Mouse (Mus musculus) small intestine, adult 2 months (tissue): ENCODE measurements around the gene Olfr181.

Experiments
- CTCF ChIP-seq: fragments of 200-500 bp; IDR thresholded peaks from 2 replicates; pipeline ENCODE4 v1.5.1; 2012; ENCODE audit warnings: low read depth, mild to moderate bottlenecking, control low read depth, inconsistent platforms, low read length, moderate library complexity, mixed read lengths; ENCODE audit not compliant: insufficient replicate concordance, insufficient read length; ENCODE audit errors: extremely low read depth
- POLR2A ChIP-seq: fragments of 200-500 bp; IDR thresholded peaks from 2 replicates; pipeline ENCODE4 v1.6.1; 2012; ENCODE audit warnings: low read depth, mild to moderate bottlenecking, control low read depth, inconsistent platforms, low read length, moderate library complexity

DNA sequence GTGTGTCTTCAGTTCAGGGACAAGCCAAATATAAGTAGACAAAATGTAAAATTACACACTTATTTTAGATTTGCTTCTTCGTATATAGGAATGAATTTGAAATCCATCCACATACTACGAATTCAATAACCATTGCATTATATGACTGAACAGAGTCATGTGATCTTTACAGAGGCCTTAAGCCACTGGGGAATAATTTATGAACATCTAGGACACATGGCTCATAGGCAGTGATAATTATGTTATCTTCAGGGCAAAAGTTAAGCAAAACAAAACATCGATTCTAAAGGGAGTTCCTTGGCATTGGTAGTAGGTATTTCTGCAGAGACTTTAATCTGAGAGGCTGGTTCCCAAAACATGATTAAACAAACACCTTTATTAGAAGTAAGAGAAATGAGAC lies 36.6 kb downstream of the Olfr181 start, which contains the start of gene Olfr178:
- TF ChIP-seq CTCF (no peak), POLR2A (no peak)
